Mouse (Mus musculus): ENCODE data around the gene Fbll1.
"Not testable (repeated sequence)": the region's sequence is repeated elsewhere in the genome, so short reads cannot be mapped to it uniquely, and the experiment has no call there.

Fbll1 gene

DNA sequence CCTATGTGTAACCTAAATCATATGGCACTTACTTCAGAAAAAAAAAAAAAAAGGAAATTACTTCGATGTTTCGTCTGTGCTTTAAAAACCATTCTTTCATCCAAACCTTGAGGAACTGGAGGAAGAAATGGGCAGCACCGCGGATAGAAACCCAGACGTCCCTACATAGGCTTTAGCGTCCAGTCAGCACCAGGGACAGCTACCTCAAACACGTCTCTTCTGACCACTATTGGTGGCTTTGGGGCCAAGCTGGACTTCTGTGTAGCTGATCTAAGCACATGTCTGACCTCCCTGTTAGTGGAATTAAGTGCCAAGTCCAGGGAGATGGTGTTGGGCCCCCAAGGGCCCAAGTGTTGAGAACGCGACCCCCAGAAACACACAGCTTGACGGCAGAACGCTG, at the start of gene Fbll1:
Gene Fbll1, minus strand, starts transcription at position 11 of the 400 bp plus-strand sequence.
- no peak for DNase-seq (ENCODE audit: low spot score in 2 of 2)

DNA sequence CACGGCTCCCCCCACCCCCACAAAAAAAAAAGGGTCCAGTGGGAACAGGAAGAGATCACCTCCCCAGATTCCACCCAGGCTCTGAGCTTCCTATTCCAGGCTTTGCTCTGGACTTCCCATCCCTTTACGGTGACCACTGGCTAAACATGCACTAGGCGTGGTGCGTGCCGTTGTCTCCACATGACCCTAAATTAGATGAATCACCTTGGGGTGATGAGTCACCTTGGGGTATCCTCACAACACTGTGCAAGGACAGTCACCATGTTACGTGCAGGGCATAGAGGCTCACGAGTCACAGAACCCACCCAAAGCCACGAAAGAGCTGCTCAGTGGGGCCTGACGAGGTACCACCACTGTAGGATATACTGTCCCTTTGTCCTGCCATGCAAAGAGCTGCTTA, 45.6 kb upstream of the Fbll1 start:
- DNase-seq (ENCODE audit: low spot score in 2 of 2): no peak

DNA sequence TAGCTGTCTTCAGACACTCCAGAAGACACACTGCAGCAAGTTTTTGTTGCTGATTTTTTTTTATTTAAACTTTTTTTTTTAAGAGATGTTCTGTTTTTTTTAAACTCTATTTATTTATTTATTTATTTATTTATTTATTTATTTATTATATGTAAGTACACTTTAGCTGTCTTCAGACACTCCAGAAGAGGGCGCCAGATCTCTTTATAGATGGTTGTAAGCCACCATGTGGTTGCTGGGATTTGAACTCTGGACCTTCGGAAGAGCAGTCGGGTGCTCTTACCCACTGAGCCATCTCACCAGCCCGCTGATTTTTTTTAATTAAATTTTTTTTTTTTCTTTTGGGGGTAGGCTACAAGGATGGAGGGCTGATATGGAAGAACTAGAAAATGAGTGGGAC, 43.9 kb upstream of the Fbll1 start:
- not testable (repeated sequence) for DNase-seq (ENCODE audit: low spot score in 2 of 2)

DNA sequence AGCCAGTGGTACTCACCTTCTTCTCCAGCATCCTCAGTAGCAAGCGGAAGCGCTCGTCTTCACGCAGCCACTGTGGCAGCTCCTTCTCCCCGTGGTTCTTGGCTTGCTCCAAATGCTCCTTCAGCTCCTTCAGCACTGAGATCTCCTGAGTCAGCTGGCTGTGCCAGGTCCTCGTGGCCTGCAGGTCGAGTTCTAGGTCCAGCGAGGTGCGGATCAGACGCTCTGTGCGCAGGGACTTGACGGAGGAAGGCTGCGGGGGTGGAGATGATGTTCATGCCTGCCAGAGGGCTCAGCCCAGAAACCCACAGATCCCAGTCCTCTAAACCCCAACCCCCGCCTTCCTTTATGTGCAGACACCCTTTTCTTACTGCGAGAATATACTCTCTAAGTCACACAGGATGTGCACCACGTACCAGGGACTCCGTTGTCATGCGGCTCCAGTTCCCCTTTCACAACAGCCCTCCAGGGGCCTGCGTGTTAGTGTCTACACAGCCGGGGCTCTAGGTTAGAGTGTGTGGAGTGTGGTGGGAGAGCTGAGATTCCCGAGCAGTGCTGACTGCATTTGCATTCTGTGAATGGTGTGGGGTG, 43.1 kb upstream of the Fbll1 start:
- DNase-seq (ENCODE audit: low spot score in 2 of 2): no peak

DNA sequence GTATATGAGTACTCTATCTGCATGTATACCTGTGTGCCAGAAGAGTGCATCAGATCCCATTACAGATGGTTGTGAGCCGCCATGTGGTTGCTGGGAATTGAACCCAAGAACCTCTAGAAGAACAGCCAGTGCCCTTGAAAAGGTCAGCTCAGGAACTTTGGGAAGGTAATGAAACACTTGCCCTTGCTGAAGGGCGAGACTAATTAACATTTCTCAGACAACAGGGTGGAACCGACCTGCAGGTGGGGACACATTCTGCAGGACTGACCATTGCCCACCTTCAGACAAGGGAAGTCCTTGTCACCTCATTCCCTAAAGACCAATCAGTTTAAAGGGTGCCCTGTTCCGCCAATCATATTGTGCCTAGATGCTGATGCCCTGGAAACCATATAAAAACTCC, 42.1 kb upstream of the Fbll1 start:
- DNase-seq (ENCODE audit: low spot score in 2 of 2): not testable (repeated sequence)

DNA sequence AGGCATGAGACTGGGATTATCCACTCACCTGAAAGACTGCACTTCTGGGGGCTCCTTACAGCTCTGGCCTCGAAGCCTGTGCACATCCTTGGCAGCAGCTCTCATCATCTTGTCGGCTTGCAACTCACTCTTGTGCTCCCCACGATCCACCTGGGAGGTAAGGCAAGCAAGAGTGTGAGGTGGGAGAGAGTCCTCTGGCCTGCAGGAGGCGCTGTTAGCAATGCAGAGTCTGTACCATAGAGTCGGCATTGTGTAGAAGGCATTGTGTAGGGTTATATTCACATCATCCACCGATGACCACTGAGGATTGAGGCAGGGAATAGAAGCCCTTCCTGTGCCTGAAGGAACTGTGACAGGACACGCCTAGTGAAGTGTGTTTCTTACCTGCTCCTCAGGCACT, 41.6 kb upstream of the Fbll1 start:
- DNase-seq (ENCODE audit: low spot score in 2 of 2): no peak

DNA sequence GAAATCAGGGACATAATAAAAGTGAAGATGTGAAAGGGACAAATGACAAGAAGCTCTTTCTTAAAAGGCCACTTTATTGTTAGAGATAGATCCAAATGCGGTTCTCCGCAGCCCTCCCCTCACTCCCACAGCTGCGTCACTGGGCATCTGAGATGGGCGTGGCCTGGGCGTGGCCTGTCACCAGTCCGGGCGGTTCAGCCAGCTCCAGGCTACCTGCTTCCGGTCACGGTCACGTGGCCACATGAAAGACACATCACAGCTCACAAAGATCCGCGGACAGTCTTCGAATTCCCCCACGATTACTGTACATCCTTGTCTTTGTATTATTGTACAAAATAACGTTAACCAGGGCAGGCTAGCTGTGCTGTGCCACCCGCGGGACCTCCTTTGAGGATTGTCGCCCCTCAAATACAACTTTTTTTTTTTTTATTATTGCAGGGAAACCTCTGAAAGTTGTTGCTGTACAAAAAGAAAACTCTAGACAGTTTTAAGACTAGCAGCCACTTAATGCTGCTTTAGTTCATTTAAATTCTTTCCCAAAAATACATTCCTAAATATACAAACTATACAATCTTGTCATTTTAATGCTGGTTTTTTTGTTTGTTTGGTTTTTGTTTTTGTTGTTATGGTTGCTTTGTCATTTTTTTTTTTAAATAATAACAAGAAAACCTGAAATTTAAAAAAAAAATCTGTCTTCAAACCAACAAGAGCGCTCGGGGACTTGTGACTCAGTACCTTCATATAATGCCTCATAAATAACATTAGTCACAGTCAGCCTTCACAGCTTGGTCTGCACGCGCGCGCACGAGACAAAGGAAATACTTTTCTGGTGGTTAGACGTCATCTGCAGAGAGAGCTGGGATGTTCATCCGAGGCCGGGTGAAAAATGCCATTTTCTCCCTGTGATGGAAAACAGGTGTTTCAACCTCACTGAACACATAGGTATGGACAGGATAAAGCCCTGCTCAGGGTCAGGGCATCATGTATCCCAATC, 40.0 kb upstream of the Fbll1 start:
- peak in 1 of 2 experiments; percentile 74 for DNase-seq (ENCODE audit: low spot score in 2 of 2)

DNA sequence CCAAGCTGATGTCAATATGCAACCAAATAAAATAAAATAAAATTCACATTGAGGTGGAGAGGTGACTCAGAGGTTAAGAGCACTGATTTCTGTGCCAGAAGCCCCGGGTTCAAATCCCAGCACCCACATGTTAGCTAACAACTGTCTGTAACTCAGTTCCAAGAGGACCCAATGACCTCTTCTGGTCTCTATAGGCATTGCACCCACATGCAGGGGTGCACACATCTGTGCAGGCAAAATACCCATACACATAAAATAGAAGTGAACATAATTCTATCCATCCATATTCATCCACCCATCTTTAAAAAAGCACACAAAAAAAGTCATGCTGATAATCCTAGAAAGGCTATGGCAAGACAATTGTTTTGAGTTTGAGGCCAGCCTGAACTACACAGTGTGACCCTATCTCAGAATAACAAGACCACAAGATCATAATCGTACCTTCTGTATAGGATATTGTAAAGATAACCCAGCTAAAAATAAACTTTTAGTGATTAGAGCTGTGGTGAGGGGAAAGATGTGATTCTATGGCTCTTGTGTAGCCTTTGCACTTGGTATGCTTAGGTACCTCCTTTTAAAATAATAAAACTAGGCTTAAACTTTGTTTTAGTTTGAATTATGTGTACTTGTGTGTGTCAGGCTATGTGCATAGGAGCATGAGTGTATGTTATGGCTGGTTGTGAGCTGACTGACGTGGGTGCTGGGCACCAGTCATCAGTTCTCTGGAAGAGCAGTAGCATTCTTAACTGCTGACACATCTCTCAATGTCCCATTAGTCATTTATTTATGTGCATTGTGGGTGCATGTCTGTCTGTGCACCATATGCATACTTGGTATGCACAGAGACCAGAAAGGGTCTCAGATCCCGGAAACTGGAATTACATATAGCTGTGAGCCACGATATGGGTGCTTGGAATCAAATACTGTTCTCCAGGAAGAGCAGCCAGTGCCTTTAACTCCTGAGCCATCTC, 38.8 kb upstream of the Fbll1 start:
- no peak for DNase-seq (ENCODE audit: low spot score in 2 of 2)

DNA sequence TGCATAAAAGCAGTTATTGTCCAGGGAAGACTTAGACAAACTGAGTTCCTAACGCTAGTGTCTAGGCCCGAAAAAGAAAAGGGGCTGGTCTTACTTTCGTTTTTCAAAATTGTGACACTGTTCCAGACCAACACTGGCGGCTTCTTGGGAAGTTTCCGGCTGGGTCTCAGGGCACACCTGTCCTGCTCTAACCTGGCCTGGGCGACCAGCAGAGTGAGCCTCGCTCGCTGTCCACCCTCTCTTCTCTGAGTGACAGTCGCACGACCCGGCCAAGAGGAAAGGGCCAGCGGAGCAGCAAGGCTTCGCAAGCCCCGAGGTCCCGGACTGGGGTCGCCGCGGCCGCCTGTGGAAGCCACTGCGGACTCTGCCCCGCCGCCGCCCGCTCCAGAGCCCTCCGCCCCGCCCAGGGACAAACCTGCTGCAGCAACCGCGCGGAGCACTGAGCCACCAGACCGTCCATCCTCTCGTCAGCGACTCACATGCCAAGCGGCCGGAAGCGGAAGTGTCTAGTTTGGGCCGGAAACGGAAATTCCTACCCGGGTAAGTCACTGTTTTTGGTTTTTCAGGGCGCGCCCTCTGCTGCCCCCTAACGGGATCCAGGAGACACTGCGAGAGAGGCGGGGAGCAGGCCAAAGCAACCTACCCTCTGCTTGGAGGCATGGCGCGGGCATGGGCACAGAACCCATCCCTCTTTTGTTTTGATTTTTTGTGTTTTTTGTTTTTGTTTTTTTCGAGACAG, 35.5 kb upstream of the Fbll1 start, which contains the start of gene Rars:
Gene Rars, minus strand, starts transcription at position 485 of the 739 bp plus-strand sequence.
- peak; percentile 94 to 95 for DNase-seq (ENCODE audit: low spot score in 2 of 2)

DNA sequence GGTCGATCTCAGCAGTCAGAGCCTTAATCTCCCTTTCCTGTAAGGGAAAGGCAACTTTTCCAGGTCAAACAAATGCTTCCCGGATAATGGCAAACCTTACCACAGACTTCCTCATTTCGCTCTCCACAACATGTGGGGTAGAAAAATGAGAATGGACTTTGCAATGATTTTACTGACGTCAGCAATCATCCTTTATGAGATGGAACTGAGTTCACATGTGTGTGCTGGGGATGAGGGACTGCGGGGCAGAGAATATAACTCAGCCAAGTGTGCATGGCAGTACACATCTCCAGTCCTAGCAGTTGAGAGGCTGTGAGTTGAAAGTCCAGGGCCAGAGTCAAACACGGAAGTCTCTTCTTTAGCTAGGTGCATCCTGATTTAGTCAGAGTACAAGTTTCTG, 34.6 kb upstream of the Fbll1 start:
- DNase-seq (ENCODE audit: low spot score in 2 of 2): no peak

DNA sequence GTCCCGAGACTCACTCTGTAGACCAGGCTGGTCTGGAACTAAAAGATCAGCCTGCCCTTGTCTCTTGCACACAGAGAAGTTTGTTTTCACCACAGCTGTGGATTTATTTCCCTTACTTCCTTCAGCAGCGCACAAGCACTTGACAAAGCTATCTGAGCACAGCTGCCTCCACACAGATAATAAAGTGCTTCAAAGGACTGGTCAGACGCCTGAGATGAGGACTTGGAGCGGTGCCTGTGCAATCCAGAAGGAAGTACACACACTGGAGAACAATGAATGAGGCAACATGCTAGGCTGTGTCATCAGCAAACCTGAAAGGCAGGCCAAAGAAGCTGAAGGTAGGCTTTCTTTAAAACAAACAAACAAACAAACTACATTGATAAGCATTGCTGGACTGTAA, 33.5 kb upstream of the Fbll1 start:
- DNase-seq (ENCODE audit: low spot score in 2 of 2): no peak

DNA sequence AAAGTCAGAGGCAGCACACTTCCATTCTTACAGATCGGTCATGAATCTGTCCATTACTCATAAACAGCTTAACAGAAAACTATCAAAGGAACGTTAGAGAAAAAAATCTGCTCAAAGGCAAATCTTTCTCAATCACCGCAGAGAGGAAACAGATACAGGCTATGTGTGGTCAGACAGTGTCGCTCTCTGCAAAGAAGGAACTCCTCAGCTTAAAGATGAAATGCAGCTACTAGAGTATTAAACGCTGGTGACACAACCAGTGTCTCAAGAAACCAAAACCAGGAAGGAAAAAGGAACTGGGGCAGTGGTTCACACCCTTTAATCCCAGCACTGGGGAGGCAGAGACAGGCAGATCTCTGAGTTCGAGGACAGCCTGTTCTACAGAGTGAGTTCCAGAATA, 29.0 kb upstream of the Fbll1 start:
- DNase-seq (ENCODE audit: low spot score in 2 of 2): no peak

DNA sequence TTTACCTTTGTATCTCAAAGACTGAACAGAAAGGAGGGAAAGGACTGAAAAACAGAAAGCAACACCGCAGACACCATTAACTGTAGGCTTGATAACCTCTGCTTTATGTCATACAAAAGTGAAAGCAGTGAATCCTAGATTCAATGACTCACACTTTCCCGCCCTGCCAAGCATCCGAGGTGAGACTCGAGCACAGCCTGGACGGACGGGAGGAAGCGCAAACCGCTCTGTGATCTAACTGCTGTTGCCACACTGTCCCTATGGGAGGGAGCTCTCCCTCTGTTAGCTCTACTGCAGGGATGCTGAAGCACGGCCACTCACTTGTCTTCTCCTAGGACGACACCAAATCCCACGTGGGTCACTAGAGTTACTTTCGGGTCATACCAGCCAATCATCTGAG, 17.6 kb upstream of the Fbll1 start:
- no peak for DNase-seq (ENCODE audit: low spot score in 2 of 2)

DNA sequence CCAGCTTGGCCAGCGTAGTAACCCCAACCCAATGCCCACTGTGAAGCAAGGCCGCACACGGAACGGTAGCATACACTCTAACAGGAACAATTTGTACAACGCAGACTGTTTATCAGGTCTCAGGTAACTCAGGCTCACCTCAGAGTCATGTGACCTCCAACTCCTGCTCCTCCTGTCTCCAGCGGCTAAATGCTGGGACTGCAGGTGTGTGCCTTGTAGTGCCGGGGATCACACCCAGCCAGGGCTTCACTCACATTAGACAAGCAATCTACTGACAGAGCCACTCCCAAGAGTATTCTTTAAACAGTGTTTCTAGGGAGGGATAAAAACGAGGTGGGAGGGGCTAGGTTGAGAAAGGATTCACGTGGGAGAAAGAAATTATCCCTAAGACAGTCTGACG, 12.8 kb upstream of the Fbll1 start:
- DNase-seq (ENCODE audit: low spot score in 2 of 2): no peak

DNA sequence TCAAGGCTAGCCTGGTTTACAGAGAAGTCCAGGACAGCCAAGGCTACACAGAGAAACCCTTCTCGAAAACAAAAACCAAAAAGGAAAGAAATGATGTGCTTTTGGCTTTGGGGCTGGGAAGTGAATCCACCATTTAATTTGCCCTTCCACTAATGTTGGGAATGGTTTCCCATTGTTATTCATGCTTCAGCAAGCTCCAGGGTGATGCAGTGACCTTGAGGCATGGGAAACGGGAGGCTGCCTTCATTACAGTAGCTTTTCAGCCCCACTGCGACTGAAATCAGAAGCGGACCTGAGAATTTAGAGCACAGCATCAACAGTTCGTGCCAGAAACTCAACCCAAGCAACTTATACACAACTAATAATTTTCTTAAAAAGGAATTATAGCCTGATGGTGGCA, 2.6 kb upstream of the Fbll1 start:
- DNase-seq (ENCODE audit: low spot score in 2 of 2): no peak

DNA sequence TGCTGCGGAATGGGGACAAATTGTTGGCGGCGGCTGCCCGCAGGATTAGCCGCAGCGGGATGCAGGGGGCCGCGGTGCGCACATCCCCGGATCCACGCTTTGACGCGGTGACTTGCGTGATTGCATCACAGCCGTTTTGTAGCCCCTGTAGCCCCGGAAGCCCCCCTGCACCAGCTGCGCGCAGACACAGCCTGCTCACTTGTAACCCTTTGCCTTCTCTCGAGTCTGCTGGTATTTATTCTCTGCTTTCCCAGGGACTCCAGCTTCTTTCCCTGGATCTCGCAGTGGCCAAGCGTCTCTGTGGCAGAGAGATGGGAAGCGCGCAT, 226 bp downstream of the Fbll1 start:
- peak; percentile 82 to 83 for DNase-seq (ENCODE audit: low spot score in 2 of 2)

DNA sequence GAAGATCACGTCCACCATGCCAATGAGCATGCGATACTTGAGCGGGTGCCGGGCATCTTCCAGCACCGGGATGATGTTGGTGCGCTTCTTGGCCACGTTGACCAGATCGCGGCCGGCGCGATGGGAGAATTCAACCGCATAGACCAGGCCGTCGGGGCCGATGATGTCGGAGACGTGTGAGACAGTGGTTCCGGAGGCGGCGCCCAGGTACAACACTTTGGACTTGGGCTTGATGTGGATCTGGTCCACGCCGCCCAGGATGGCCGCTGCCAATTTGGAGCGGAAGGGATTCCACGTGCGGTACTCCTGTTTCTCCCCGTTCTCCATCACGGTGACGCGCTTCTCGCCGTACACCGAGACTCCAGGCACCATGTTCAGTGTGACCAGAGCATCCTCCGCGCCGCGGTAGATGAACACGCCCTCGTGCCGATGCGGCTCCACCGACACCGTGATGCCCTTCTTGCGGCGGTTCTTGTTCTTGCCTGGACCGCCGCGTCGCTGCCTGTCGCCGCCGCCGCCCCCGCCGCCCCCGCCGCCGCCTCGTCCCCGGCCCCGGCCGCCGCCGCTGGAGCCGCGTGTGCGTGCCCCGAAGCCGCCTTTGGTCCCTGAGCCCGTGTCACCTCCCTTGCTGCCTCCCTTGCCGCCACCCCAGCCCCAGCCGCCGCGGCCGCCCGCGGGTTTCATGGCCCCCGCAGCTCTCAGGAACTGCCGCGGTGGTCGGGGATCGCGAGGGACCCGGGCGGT, 761 bp downstream of the Fbll1 start:
- DNase-seq (ENCODE audit: low spot score in 2 of 2): peak; percentile 39 to 51

DNA sequence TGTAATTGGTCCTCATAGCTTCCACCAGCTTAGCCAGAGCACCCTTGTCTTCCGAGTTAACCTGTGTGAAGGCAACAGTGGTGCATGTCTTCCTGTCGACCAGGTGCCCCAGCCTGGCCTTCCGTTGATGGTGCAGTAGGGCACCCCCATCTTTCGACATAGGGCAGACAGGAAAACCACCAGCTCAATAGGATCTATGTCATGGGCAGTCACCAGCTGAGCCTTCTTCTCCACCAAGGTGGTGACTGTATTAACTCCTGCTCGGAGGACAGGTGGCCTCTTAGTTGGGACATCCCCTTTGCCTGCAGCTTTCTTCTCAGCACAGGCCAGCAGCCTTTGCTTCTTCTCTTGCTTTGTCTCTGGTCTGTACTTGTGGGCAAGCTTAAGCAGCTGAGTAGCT, 5.9 kb downstream of the Fbll1 start:
- not testable (repeated sequence) for DNase-seq (ENCODE audit: low spot score in 2 of 2)

DNA sequence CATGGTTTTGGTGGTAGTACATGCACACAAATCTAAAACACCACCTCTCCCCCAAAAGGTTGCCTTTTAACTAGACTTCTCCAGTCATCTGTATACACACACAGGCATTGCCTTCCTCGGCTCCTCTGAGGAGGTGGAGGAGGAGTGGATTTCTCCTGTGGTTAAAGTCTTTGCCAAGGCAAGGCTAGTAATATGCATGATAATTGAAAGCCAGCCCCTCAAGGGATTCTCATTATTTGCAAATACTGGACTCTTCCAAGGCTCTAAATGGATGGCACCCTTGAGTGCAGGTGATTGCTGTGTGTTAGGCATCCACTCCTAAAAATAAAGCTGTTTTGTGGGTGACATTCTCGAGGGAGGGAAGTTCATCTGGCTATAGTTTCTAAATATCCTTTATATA, 10.2 kb downstream of the Fbll1 start:
- no peak for DNase-seq (ENCODE audit: low spot score in 2 of 2)

DNA sequence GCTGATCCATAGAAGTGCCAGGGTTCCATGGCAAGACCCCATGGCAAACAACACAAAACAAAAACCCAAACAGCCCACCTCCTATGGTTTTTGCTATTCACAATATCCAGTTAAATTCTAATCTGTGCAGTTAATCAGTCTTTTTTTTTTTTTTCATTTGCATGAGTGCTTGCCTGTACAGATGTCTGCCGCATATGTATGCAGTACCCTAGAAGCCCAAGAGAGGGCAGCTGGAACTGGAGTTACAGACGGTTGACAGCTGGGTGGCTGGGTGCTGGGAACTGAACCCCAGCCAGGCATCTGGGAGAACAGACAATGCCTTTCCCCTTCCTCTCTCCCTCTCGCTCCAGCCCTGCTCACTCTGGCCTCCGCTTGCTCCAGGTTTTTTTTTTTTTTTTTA, 14.1 kb downstream of the Fbll1 start:
- no peak for DNase-seq (ENCODE audit: low spot score in 2 of 2)

DNA sequence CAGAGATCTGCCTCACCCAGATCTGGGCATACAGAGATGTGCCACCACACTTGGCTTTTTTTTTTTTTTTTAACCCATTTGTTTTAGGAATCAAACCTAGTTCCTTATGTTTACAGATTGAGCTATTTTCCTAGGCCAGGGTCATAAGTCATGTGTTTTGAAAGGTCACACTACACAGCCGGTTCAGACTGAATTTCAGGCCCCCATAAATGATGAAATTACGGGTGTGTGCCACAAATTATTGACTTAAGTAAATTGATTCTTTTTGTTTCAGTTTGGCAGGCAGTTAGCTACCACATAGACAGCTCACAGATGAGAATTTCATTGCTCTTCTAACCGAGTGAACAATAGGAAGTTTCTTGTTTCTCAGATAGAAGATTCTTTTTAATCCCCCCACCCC, 14.7 kb downstream of the Fbll1 start:
- DNase-seq (ENCODE audit: low spot score in 2 of 2): no peak
